Mouse (Mus musculus): ENCODE measurements around the gene Socs4. TPM values are rescaled to one million over a fixed set of nuclear protein-coding genes. Genes with fewer than 3 reads are reported as not detected.

Socs4 gene
- total and polyA plus RNA-seq, 3 experiments = 7.0 to 25.1 (median 13.2) TPM

DNA sequence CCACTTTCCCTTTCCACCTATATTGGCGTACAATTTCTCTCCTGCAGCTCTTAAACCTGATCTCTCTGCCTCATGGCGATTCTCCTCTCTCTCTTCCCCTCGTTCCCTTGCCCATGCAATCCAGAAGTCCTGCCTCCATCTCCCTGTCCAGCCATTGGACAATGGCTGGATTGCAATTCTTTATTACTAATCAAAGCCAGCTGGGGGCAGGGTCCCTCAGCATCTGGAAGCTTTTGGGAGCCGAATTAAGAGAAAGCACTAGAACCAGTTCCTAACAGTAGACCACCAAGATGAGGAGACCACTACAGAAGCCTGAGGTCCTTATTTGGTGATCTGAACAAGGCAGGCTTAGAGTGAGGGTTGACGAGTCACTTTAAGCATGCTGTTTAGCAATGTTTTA lies 55.2 kb downstream of the Socs4 start:
- no peak for DNase-seq (ENCODE audit: extremely low read depth)
- Histone ChIP-seq H3K4me2 (ENCODE audit: insufficient read depth, low read depth, poor library complexity, severe bottlenecking) (no peak overlapping the region), H3K36me3 (replicated peaks in 1 of 2; ENCODE audit: control insufficient read depth in 1 of 2, insufficient read depth in 1 of 2, low read length in 1 of 2) (no peaks in the 10 kb centered on the region), H3K79me2 (replicated peaks; ENCODE audit: control insufficient read depth, extremely low read depth, insufficient read depth, poor library complexity, severe bottlenecking) (no peaks in the 10 kb centered on the region), H3K9me3 (replicated peaks; ENCODE audit: low read length) (no peaks in the 10 kb centered on the region), H3K4me1 (ENCODE audit: control insufficient read depth in 1 of 2, insufficient read depth in 2 of 2) (peaks cover 0 to 7% of the 10 kb centered on the region in 2 experiments; a peak in 2 of 4 replicates), H3K4me3 (replicated peaks in 1 of 3; ENCODE audit: low read depth in 2 of 3, low read length in 2 of 3, poor library complexity in 1 of 3) (no peak overlapping the region), H3K9ac (ENCODE audit: insufficient read depth, low read depth) (no peak overlapping the region), H3K27ac (ENCODE audit: insufficient read depth, low read depth) (no peak overlapping the region), H3K27me3 (replicated peaks) (no peaks in the 10 kb centered on the region)
- dilution Hi-C loops (cut with MboI; ENCODE audit: extremely low pct_ligation_motif_present, extremely low pct_unique_long_range_greater_than_20kb, low sequenced_read_pairs) (no loop called here), in situ Hi-C loops (cut with MboI; ENCODE audit: low pct_ligation_motif_present, low pct_unique_long_range_greater_than_20kb, low sequenced_read_pairs) (no loop called here)
- TF ChIP-seq CHD1 (IDR thresholded peaks at IDR 0.05; ENCODE audit: low read depth, low read length) = no peak
- no peak for TF ChIP-seq E2F4 (IDR thresholded peaks at IDR 0.05; ENCODE audit: insufficient replicate concordance, low read depth, low read length)
- TF ChIP-seq TBP (conservative IDR thresholded peaks at IDR 0.05; ENCODE audit: low read depth, low read length) = no peak
- no peak for TF ChIP-seq POLR2AphosphoS2 (IDR thresholded peaks at IDR 0.05; ENCODE audit: low read depth, low read length)
- TF ChIP-seq ELF1 (IDR thresholded peaks at IDR 0.05; ENCODE audit: low read depth, low read length) = no peak
- no peak for TF ChIP-seq MXI1 (IDR thresholded peaks at IDR 0.05; ENCODE audit: low read depth, low read length)
- TF ChIP-seq POLR2A (IDR thresholded peaks at IDR 0.05; ENCODE audit: low read depth, low read length) = no peak
- TF ChIP-seq USF1 (IDR thresholded peaks at IDR 0.05; ENCODE audit: low read depth, low read length) = no peak
- no peak for TF ChIP-seq MAZ (IDR thresholded peaks at IDR 0.05; ENCODE audit: low read depth, low read length)
- TF ChIP-seq NELFE (IDR thresholded peaks at IDR 0.05; ENCODE audit: low read depth, low read length) = no peak
- no peak for TF ChIP-seq NRF1 (IDR thresholded peaks at IDR 0.05; ENCODE audit: low read depth, low read length)
- TF ChIP-seq IRF4 (IDR thresholded peaks at IDR 0.05; ENCODE audit: low read depth, low read length) = no peak
- TF ChIP-seq KAT2A (IDR thresholded peaks at IDR 0.05; ENCODE audit: insufficient replicate concordance, low read length) = no peak
- TF ChIP-seq UBTF (IDR thresholded peaks at IDR 0.05; ENCODE audit: low read depth, low read length) = no peak
- no peak for TF ChIP-seq MEF2A (IDR thresholded peaks at IDR 0.05; ENCODE audit: borderline replicate concordance, low read depth, low read length)
- TF ChIP-seq CTCF (conservative IDR thresholded peaks at IDR 0.05 in 1 of 2, IDR thresholded peaks at IDR 0.05 in 1 of 2; ENCODE audit: low read depth in 2 of 2, low read length in 2 of 2) = no peak
- TF ChIP-seq JUN (IDR thresholded peaks at IDR 0.05; ENCODE audit: insufficient read depth, low read depth, low read length) = no peak
- TF ChIP-seq CHD2 (IDR thresholded peaks at IDR 0.05; ENCODE audit: low read length) = no peak
- no peak for TF ChIP-seq GABPA (IDR thresholded peaks at IDR 0.05; ENCODE audit: insufficient replicate concordance, low read depth, low read length)

DNA sequence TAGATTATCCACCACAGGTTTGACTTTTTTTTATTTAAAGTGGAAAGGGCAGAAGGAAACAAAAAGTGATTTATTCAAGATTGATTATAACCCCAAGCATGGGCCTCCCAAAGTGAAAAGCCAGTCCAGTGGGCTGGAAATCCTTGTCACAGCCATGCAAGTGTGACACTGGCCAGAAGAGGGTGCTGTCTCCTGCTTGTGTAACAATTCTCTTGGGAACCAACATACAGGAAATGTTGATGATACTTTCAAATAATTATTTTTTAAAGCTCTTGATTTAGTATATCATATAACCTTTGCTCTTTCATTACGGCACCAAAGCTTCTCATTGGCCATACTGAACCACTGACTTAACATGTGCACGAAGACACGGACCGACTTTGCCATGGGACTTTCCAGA lies 58.1 kb downstream of the Socs4 start:
- Histone ChIP-seq H3K9me3 (replicated peaks; ENCODE audit: low read length) (no peaks in the 10 kb centered on the region), H3K36me3 (replicated peaks in 1 of 2; ENCODE audit: control insufficient read depth in 1 of 2, insufficient read depth in 1 of 2, low read length in 1 of 2) (no peaks in the 10 kb centered on the region), H3K79me2 (replicated peaks; ENCODE audit: control insufficient read depth, extremely low read depth, insufficient read depth, poor library complexity, severe bottlenecking) (no peaks in the 10 kb centered on the region), H3K4me1 (ENCODE audit: control insufficient read depth in 1 of 2, insufficient read depth in 2 of 2) (peaks cover 0 to 7% of the 10 kb centered on the region in 2 experiments; a peak in 2 of 4 replicates), H3K9ac (ENCODE audit: insufficient read depth, low read depth) (0 out of 2 replicates have a peak overlapping the region, but pooled peaks have one; percentile 18), H3K4me2 (ENCODE audit: insufficient read depth, low read depth, poor library complexity, severe bottlenecking) (0 out of 2 replicates have a peak overlapping the region, but pooled peaks have one; percentile 3), H3K27me3 (replicated peaks) (no peaks in the 10 kb centered on the region), H3K27ac (ENCODE audit: insufficient read depth, low read depth) (no peak overlapping the region), H3K4me3 (replicated peaks in 1 of 3; ENCODE audit: low read depth in 2 of 3, low read length in 2 of 3, poor library complexity in 1 of 3) (peak overlapping the region in 2 of 3 experiments; percentile 26 to 39)
- dilution Hi-C loops (cut with MboI; ENCODE audit: extremely low pct_ligation_motif_present, extremely low pct_unique_long_range_greater_than_20kb, low sequenced_read_pairs) = no loop called here
- DNase-seq (ENCODE audit: extremely low read depth) = peak; percentile 69
- 0 out of 2 replicates have a peak, but pooled peaks have one; percentile 27 for TF ChIP-seq JUND (conservative IDR thresholded peaks at IDR 0.05; ENCODE audit: low read depth, low read length)
- peak; percentile 89 for TF ChIP-seq SMC3 (IDR thresholded peaks at IDR 0.05; ENCODE audit: low read depth, low read length)
- TF ChIP-seq NRF1 (IDR thresholded peaks at IDR 0.05; ENCODE audit: low read depth, low read length) = no peak
- no peak for TF ChIP-seq MAX (IDR thresholded peaks at IDR 0.05; ENCODE audit: low read length)
- TF ChIP-seq MYC (IDR thresholded peaks at IDR 0.05; ENCODE audit: low read depth, low read length) = peak; percentile 50; the same call in 1 of the 2 replicates
- peak; percentile 93 for TF ChIP-seq RAD21 (IDR thresholded peaks at IDR 0.05; ENCODE audit: low read depth, low read length)
- peak; percentile 44; the same call in 1 of the 2 replicates for TF ChIP-seq ELF1 (IDR thresholded peaks at IDR 0.05; ENCODE audit: low read depth, low read length)
- no peak for TF ChIP-seq SIN3A (IDR thresholded peaks at IDR 0.05; ENCODE audit: low read length)
- TF ChIP-seq IRF4 (IDR thresholded peaks at IDR 0.05; ENCODE audit: low read depth, low read length) = 0 out of 2 replicates have a peak, but pooled peaks have one; percentile 13
- TF ChIP-seq KAT2A (IDR thresholded peaks at IDR 0.05; ENCODE audit: insufficient replicate concordance, low read length) = 0 out of 2 replicates have a peak, but pooled peaks have one; percentile 63
- TF ChIP-seq CTCF (conservative IDR thresholded peaks at IDR 0.05 in 1 of 2, IDR thresholded peaks at IDR 0.05 in 1 of 2; ENCODE audit: low read depth in 2 of 2, low read length in 2 of 2) = peak; percentile 72 to 93
- peak; percentile 44; the same call in 1 of the 2 replicates for TF ChIP-seq ZC3H11A (IDR thresholded peaks at IDR 0.05; ENCODE audit: low read depth, low read length)
- TF ChIP-seq HCFC1 (IDR thresholded peaks at IDR 0.05; ENCODE audit: low read depth, low read length) = no peak
- in situ Hi-C loops (cut with MboI; ENCODE audit: low pct_ligation_motif_present, low pct_unique_long_range_greater_than_20kb, low sequenced_read_pairs) = no loop called here
